Comparison of ENCODE assay signal across 18 mouse cellular contexts in genomic region chr12:102594627-102595026, GRCm38 (mm10). TPM values are rescaled to one million over a fixed set of nuclear protein-coding genes. Genes with fewer than 3 reads are reported as not detected.
DNase-seq lines count a peak whose midpoint lies in the region; ATAC-seq and TF ChIP-seq lines count a peak whose summit lies in the region.
"Had no signal": no experiment of that assay in that cellular context is flagged by ENCODE, and none has a peak within 500 bp of the region (broad histone marks: within the 10 kb centered on the region; RNA-seq: fewer than 3 reads in every experiment).

No protein-coding gene starts in this region.

- 0 out of 2 replicates have a peak, but pooled peaks have one; percentile 22 for TF ChIP-seq CTCF in kidney, postnatal 0 days (IDR thresholded peaks at IDR 0.05; ENCODE audit: low read depth)
- TF ChIP-seq CTCF in hindbrain, postnatal 0 days (IDR thresholded peaks at IDR 0.05; ENCODE audit: low read depth) = no peak
- TF ChIP-seq CTCF in olfactory bulb, adult 2 months (IDR thresholded peaks at IDR 0.05; ENCODE audit: insufficient read depth, low read depth, low read length) = no peak

- no peak overlapping the region for H3K4me3 ChIP-seq in heart, embryonic 12.5 days
- H3K4me3 ChIP-seq in kidney, postnatal 0 days (replicated peaks; ENCODE audit: low read depth, low read length) = no peak overlapping the region
- no peak overlapping the region for H3K4me3 ChIP-seq in hindbrain, postnatal 0 days (ENCODE audit: low read length)
- H3K4me3 ChIP-seq in olfactory bulb, adult 2 months (ENCODE audit: insufficient read depth, low read depth, low read length) = no peak overlapping the region
- H3K4me3 ChIP-seq: limb, embryonic 10.5 days; liver, embryonic 13.5 days had no signal

- H3K27ac ChIP-seq in heart, embryonic 12.5 days (ENCODE audit: poor library complexity, severe bottlenecking) = peak overlapping the region; percentile 50; the same call in 1 of the 2 replicates
- no peak overlapping the region for H3K27ac ChIP-seq in kidney, postnatal 0 days
- no peak overlapping the region; the same call in 1 of the 2 replicates for H3K27ac ChIP-seq in hindbrain, postnatal 0 days
- peak overlapping the region; percentile 72 for H3K27ac ChIP-seq in olfactory bulb, adult 2 months (ENCODE audit: insufficient read depth, low read depth, low read length)
- H3K27ac ChIP-seq: limb, embryonic 10.5 days; liver, embryonic 13.5 days had no signal

- peaks cover 38% of the 10 kb centered on the region for H3K4me1 ChIP-seq in heart, embryonic 12.5 days (replicated peaks)
- peaks cover 32% of the 10 kb centered on the region for H3K4me1 ChIP-seq in kidney, postnatal 0 days (replicated peaks; ENCODE audit: insufficient read depth, low read length)
- H3K4me1 ChIP-seq in hindbrain, postnatal 0 days (ENCODE audit: insufficient read depth, low read length) = peaks cover 8% of the 10 kb centered on the region; the same call in 1 of the 2 replicates
- peaks cover 38% of the 10 kb centered on the region for H3K4me1 ChIP-seq in olfactory bulb, adult 2 months (ENCODE audit: control insufficient read depth, insufficient read depth, low read length)
- H3K4me1 ChIP-seq: liver, embryonic 13.5 days had no signal

- 80% methylated on average over 9 of the region's 9 CpGs for WGBS in heart, embryonic 12.5 days
- WGBS in kidney, postnatal 0 days = 52% methylated on average over 9 of the region's 9 CpGs
- 76% methylated on average over 9 of the region's 9 CpGs for WGBS in hindbrain, postnatal 0 days
- 66% methylated on average over 9 of the region's 9 CpGs for WGBS in olfactory bulb, adult 2 months

- no peak for TF ChIP-seq POLR2A in olfactory bulb, adult 2 months (IDR thresholded peaks at IDR 0.05; ENCODE audit: insufficient read depth, low read depth, low read length)

- no peak overlapping the region for H3K4me2 ChIP-seq in heart, embryonic 12.5 days
- no peak overlapping the region for H3K4me2 ChIP-seq in kidney, postnatal 0 days (ENCODE audit: low read length)
- H3K4me2 ChIP-seq in hindbrain, postnatal 0 days (ENCODE audit: low read depth, low read length) = no peak overlapping the region
- H3K4me2 ChIP-seq: liver, embryonic 13.5 days had no signal

- H3K9ac ChIP-seq in heart, embryonic 12.5 days = no peak overlapping the region
- H3K9ac ChIP-seq in kidney, postnatal 0 days (ENCODE audit: low read depth, low read length) = 0 out of 2 replicates have a peak overlapping the region, but pooled peaks have one; percentile 18
- no peak overlapping the region for H3K9ac ChIP-seq in hindbrain, postnatal 0 days (replicated peaks; ENCODE audit: low read length)
- H3K9ac ChIP-seq: liver, embryonic 13.5 days had no signal

- H3K27me3 ChIP-seq in heart, embryonic 12.5 days (replicated peaks) = no peaks in the 10 kb centered on the region
- H3K27me3 ChIP-seq in kidney, postnatal 0 days (ENCODE audit: insufficient read depth, low read length) = no peaks in the 10 kb centered on the region
- no peaks in the 10 kb centered on the region for H3K27me3 ChIP-seq in hindbrain, postnatal 0 days (ENCODE audit: insufficient read depth, low read length)
- H3K27me3 ChIP-seq: liver, embryonic 13.5 days had no signal

- ATAC-seq in heart, embryonic 12.5 days (ENCODE audit: insufficient number of reproducible peaks, low FRiP score) = no peak
- ATAC-seq in kidney, postnatal 0 days (replicated peaks; ENCODE audit: low FRiP score, low read depth) = peak; percentile 69
- peak; percentile 10; the same call in 1 of the 2 replicates for ATAC-seq in hindbrain, postnatal 0 days
- ATAC-seq: CD4-positive, CD25-positive, alpha-beta regulatory T cell, adult 4 months had no signal

- H3K36me3 ChIP-seq in heart, embryonic 12.5 days = no peaks in the 10 kb centered on the region
- H3K36me3 ChIP-seq in kidney, postnatal 0 days (ENCODE audit: insufficient read depth, low read length) = no peaks in the 10 kb centered on the region
- H3K36me3 ChIP-seq in hindbrain, postnatal 0 days (ENCODE audit: insufficient read depth, low read length) = no peaks in the 10 kb centered on the region
- H3K36me3 ChIP-seq: liver, embryonic 13.5 days had no signal

- H3K9me3 ChIP-seq in heart, embryonic 12.5 days (replicated peaks) = peaks cover 5% of the 10 kb centered on the region
- H3K9me3 ChIP-seq in kidney, postnatal 0 days (replicated peaks; ENCODE audit: low read length) = no peaks in the 10 kb centered on the region
- H3K9me3 ChIP-seq in hindbrain, postnatal 0 days (ENCODE audit: low read length) = no peaks in the 10 kb centered on the region
- H3K9me3 ChIP-seq: limb, embryonic 10.5 days had no signal

- DNase-seq in heart, adult 9 months (ENCODE audit: low spot score in 2 of 2) = no peak
- DNase-seq in kidney, postnatal 0 days (ENCODE audit: low spot score) = peak; percentile 68
- no peak for DNase-seq in kidney, adult 11 months
- no peak for DNase-seq in hindbrain, postnatal 0 days (ENCODE audit: low spot score)
- DNase-seq in urinary bladder, postnatal 4 days (ENCODE audit: low spot score in 2 of 2) = no peak
- DNase-seq in gastrocnemius, postnatal 10 days = no peak
- DNase-seq: cerebellum, adult 11-12 months; kidney, adult 9 months; liver, embryonic 13.5 days; lung, postnatal 10 days; thymus, postnatal 36 days had no signal

RNA-seq across cellular contexts. Expression of gene Chga, which starts 39.9 kb away (rescaled TPM):
- 0.26 TPM in 1 of 2 replicates, not detected in the other for polyA plus RNA-seq in heart, embryonic 12.5 days (2016; fragmentation: Nextera tagmentation; extraction: Ambion mirVana)
- 0.51 and 0.54 TPM in 2 replicates for polyA plus RNA-seq in kidney, postnatal 0 days (2015; fragmentation: Nextera tagmentation; extraction: Ambion mirVana)
- total RNA-seq in hindbrain, postnatal 0 days (2014; rRNA removed) = 160 and 171 TPM in 2 replicates
- polyA plus RNA-seq in hindbrain, postnatal 0 days (2015; fragmentation: Nextera tagmentation; extraction: Ambion mirVana) = 254 and 255 TPM in 2 replicates
- polyA plus RNA-seq in olfactory bulb, adult 2 months (2012; ENCODE audit: insufficient read depth, insufficient read length, low replicate concordance, missing spikeins) = not detected in 2 replicates
- under 1 TPM; 0.21 to 0.36 TPM for total RNA-seq in gastrocnemius, postnatal 10 days (2021)
- total RNA-seq: gastrocnemius, adult 8-10 months; megakaryocyte-erythroid progenitor cell, adult 5-6 weeks had no signal
- polyA plus RNA-seq: CD4-positive, CD25-positive, alpha-beta regulatory T cell, adult 4 months; heart, postnatal 0 days had no signal

Comparison
In these comparisons a context has a peak if more than half of its experiments do, and no peak if none do; other contexts are left out.
1. H3K27ac ChIP-seq: peak in heart, embryonic 12.5 days (single experiment) and olfactory bulb, adult 2 months (single experiment); none in kidney, postnatal 0 days (single experiment) and hindbrain, postnatal 0 days (single experiment).
2. RNA of gene Chga, which starts 39.9 kb away (polyA plus RNA-seq): 254 to 255 TPM in hindbrain, postnatal 0 days and not detected in olfactory bulb, adult 2 months; 0.51 to 0.54 TPM in kidney, postnatal 0 days and 0.26 TPM in heart, embryonic 12.5 days; every median in the first group is over 10 times any median in the second.